15 mouse cellular contexts compared by ENCODE assay signal in the genomic region with DNA sequence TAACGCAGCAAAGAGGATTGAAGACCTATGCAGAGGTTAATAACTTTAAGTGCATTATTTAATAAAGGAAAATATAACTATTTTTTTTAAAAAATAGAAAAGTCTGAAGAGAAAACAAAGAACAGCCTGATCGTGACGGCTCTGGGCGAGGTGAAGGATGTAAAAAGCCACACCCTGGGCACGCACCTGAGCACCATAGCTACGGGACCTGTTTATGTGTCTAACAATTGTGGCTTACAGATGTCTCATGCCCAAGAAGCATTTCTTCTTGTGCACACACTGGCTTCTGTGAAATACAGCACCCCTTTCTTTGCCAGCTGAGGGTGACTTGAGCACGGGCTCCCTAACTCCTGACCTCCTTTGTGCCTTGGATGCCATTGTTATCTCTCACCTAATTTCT.
"Had no signal": no experiment of that assay in that cellular context is flagged by ENCODE, and none has a peak within 500 bp of the region (broad histone marks: within the 10 kb centered on the region; RNA-seq: fewer than 3 reads in every experiment).

No protein-coding gene starts in this region.

- H3K4me2 ChIP-seq: kidney, embryonic 15.5 days; limb, embryonic 15.5 days; lung, embryonic 14.5 days; neural tube, embryonic 12.5 days; stomach, embryonic 15.5 days had no signal

- H3K4me1 ChIP-seq: neural tube, embryonic 12.5 days had no signal

- DNase-seq: kidney, adult 2 months; kidney, postnatal 14 days; lung, embryonic 14.5 days; lung, postnatal 4 days; midbrain, embryonic 14.5 days; right cerebral cortex, postnatal 4 days; spleen, adult 18-20 months; thymus, postnatal 36 days had no signal

- H3K27ac ChIP-seq: kidney, embryonic 15.5 days; limb, embryonic 15.5 days; liver, embryonic 15.5 days; midbrain, embryonic 10.5 days; neural tube, embryonic 12.5 days; stomach, embryonic 15.5 days had no signal

- H3K27me3 ChIP-seq: kidney, embryonic 15.5 days; limb, embryonic 15.5 days; liver, embryonic 15.5 days; neural tube, embryonic 12.5 days; stomach, embryonic 15.5 days had no signal

- H3K9me3 ChIP-seq: kidney, embryonic 15.5 days; limb, embryonic 15.5 days; liver, embryonic 15.5 days; midbrain, embryonic 10.5 days; neural tube, embryonic 12.5 days; stomach, embryonic 15.5 days had no signal

- H3K9ac ChIP-seq: kidney, embryonic 15.5 days; limb, embryonic 15.5 days; liver, embryonic 15.5 days; lung, embryonic 14.5 days; neural tube, embryonic 12.5 days; stomach, embryonic 15.5 days had no signal

- H3K36me3 ChIP-seq: kidney, embryonic 15.5 days; limb, embryonic 15.5 days; liver, embryonic 15.5 days; midbrain, embryonic 10.5 days; neural tube, embryonic 12.5 days; stomach, embryonic 15.5 days had no signal

- H3K4me3 ChIP-seq: kidney, embryonic 15.5 days; limb, embryonic 15.5 days; liver, embryonic 15.5 days; midbrain, embryonic 10.5 days; myocyte; neural tube, embryonic 12.5 days; stomach, embryonic 15.5 days had no signal
